Mouse (Mus musculus): ENCODE measurements around the gene 1700013G24Rik. TPM values are rescaled to one million over a fixed set of nuclear protein-coding genes. Genes with fewer than 3 reads are reported as not detected.
A peak's percentile ranks its signal among the peaks of the same experiment; 100 is the strongest.

The 1700013G24Rik gene
- polyA plus RNA-seq, 1 experiment from 2014 or later, result not detected

DNA sequence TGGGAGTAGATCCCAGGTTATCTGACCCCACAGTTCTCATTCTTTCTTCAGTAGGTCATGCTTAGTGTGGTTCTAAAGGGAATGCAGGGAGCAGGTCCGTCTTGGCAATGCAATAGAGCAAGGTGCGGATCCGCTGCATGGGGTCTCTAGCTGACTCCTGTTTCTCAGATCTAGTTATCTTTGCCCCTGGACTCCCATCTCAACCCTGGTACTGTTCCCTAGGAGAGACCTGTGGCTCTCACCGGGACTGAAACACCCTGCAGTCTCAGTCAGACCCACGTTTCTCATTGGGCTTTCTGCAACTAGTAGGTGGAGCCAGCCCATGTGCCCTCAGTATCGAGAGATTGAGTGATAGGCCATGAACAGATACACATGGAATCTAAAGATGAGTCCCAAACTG is 24.5 kb downstream of the 1700013G24Rik start:
- WGBS, result 52% methylated on average over 6 of the region's 6 CpGs

DNA sequence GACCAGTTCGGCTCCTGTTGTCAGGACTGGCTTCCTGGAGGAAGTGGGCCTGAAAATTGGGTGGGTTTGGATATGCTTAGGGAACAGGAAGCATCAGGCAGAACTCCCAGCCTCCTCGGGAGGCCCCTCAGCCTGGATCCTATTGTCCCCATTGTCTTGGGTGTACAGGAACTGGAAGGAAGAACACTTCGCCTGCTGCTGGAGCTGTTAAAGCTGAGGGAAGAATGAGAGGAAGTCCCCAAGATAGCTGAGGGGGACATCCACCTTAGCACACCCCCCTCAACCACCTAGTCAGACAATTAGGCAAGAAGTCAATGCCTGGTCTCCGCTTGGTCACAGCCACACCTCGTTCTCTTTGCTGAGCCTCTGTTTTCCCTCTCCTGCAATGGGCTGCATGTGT is 25.2 kb downstream of the 1700013G24Rik start:
- H3K4me2 ChIP-seq (ENCODE audit: low read depth, low read length), result no peak overlapping the region
- H3K4me3 ChIP-seq (ENCODE audit: low read length), result no peak overlapping the region
- peak overlapping the region; percentile 36 for H3K9ac ChIP-seq (ENCODE audit: low read length)
- peaks cover 88% of the 10 kb centered on the region for H3K4me1 ChIP-seq (replicated peaks; ENCODE audit: control insufficient read depth, insufficient read depth, low read length)
- H3K9me3 ChIP-seq (ENCODE audit: control insufficient read depth, low read length), result no peaks in the 10 kb centered on the region
- ATAC-seq (ENCODE audit: low read depth), result peak; percentile 24; the same call in 1 of the 2 replicates
- no peaks in the 10 kb centered on the region for H3K36me3 ChIP-seq (ENCODE audit: control insufficient read depth, insufficient read depth, low read length)
- WGBS, result 53% methylated on average over 5 of the region's 5 CpGs
- no peaks in the 10 kb centered on the region for H3K27me3 ChIP-seq (ENCODE audit: control insufficient read depth, insufficient read depth, low read depth, low read length)
- H3K27ac ChIP-seq (ENCODE audit: low read length), result peak overlapping the region; percentile 95

More for the DNA sequence above, 24.5 kb downstream of the 1700013G24Rik start:
- peaks cover 93% of the 10 kb centered on the region for H3K4me1 ChIP-seq (replicated peaks; ENCODE audit: control insufficient read depth, insufficient read depth, low read length)
- no peak for ATAC-seq (ENCODE audit: low read depth)
- H3K27me3 ChIP-seq (ENCODE audit: control insufficient read depth, insufficient read depth, low read depth, low read length), result no peaks in the 10 kb centered on the region
- H3K4me2 ChIP-seq (ENCODE audit: low read depth, low read length), result no peak overlapping the region
- peak overlapping the region; percentile 9; the same call in 1 of the 2 replicates for H3K9ac ChIP-seq (ENCODE audit: low read length)
- H3K4me3 ChIP-seq (ENCODE audit: low read length), result no peak overlapping the region
- no peaks in the 10 kb centered on the region for H3K9me3 ChIP-seq (ENCODE audit: control insufficient read depth, low read length)
- no peaks in the 10 kb centered on the region for H3K36me3 ChIP-seq (ENCODE audit: control insufficient read depth, insufficient read depth, low read length)
- peak overlapping the region; percentile 78 for H3K27ac ChIP-seq (ENCODE audit: low read length)

GRCm38 (mm10) chr4:137479757-137480156 is 26.7 kb downstream of the 1700013G24Rik start:
- ATAC-seq (ENCODE audit: low read depth), result peak; percentile 46
- H3K36me3 ChIP-seq (ENCODE audit: control insufficient read depth, insufficient read depth, low read length), result no peaks in the 10 kb centered on the region
- peaks cover 87% of the 10 kb centered on the region for H3K4me1 ChIP-seq (replicated peaks; ENCODE audit: control insufficient read depth, insufficient read depth, low read length)
- no peak overlapping the region for H3K4me2 ChIP-seq (ENCODE audit: low read depth, low read length)
- H3K9ac ChIP-seq (ENCODE audit: low read length), result no peak overlapping the region
- no peaks in the 10 kb centered on the region for H3K27me3 ChIP-seq (ENCODE audit: control insufficient read depth, insufficient read depth, low read depth, low read length)
- H3K27ac ChIP-seq (ENCODE audit: low read length), result peak overlapping the region; percentile 95
- no peak overlapping the region for H3K4me3 ChIP-seq (ENCODE audit: low read length)
- no peaks in the 10 kb centered on the region for H3K9me3 ChIP-seq (ENCODE audit: control insufficient read depth, low read length)
- WGBS, result 23% methylated on average over 6 of the region's 6 CpGs

- 38% methylated on average over 19 of the region's 19 CpGs for WGBS
- Histone ChIP-seq H3K9me3 (ENCODE audit: control insufficient read depth, low read length) (no peaks in the 10 kb centered on the region), H3K36me3 (ENCODE audit: control insufficient read depth, insufficient read depth, low read length) (no peaks in the 10 kb centered on the region), H3K4me1 (replicated peaks; ENCODE audit: control insufficient read depth, insufficient read depth, low read length) (peaks cover 88% of the 10 kb centered on the region), H3K9ac (ENCODE audit: low read length) (peak overlapping the region; percentile 0), H3K4me3 (ENCODE audit: low read length) (no peak overlapping the region), H3K27ac (ENCODE audit: low read length) (peak overlapping the region; percentile 95), H3K27me3 (ENCODE audit: control insufficient read depth, insufficient read depth, low read depth, low read length) (no peaks in the 10 kb centered on the region), H3K4me2 (ENCODE audit: low read depth, low read length) (peak overlapping the region; percentile 30; the same call in 1 of the 2 replicates)
- ATAC-seq (ENCODE audit: low read depth), result no peak
Observed at GRCm38 (mm10) chr4:137480191-137480992, 27.3 kb downstream of the 1700013G24Rik start.

GRCm38 (mm10) chr4:137480993-137481340 is 27.9 kb downstream of the 1700013G24Rik start:
- Histone ChIP-seq H3K9ac (ENCODE audit: low read length) (peak overlapping the region; percentile 25; the same call in 1 of the 2 replicates), H3K27me3 (ENCODE audit: control insufficient read depth, insufficient read depth, low read depth, low read length) (no peaks in the 10 kb centered on the region), H3K4me1 (replicated peaks; ENCODE audit: control insufficient read depth, insufficient read depth, low read length) (peaks cover 88% of the 10 kb centered on the region), H3K27ac (ENCODE audit: low read length) (peak overlapping the region; percentile 95), H3K4me2 (ENCODE audit: low read depth, low read length) (0 out of 2 replicates have a peak overlapping the region, but pooled peaks have one; percentile 0), H3K4me3 (ENCODE audit: low read length) (no peak overlapping the region), H3K9me3 (ENCODE audit: control insufficient read depth, low read length) (no peaks in the 10 kb centered on the region), H3K36me3 (ENCODE audit: control insufficient read depth, insufficient read depth, low read length) (no peaks in the 10 kb centered on the region)
- ATAC-seq (ENCODE audit: low read depth), result no peak
- WGBS, result 32% methylated on average over 1 of the region's 1 CpGs

GRCm38 (mm10) chr4:137481381-137482030 is 28.4 kb downstream of the 1700013G24Rik start:
- H3K9ac ChIP-seq (ENCODE audit: low read length), result peak overlapping the region; percentile 42
- ATAC-seq (ENCODE audit: low read depth), result no peak
- H3K27me3 ChIP-seq (ENCODE audit: control insufficient read depth, insufficient read depth, low read depth, low read length), result no peaks in the 10 kb centered on the region
- 53% methylated on average over 13 of the region's 13 CpGs for WGBS
- H3K36me3 ChIP-seq (ENCODE audit: control insufficient read depth, insufficient read depth, low read length), result no peaks in the 10 kb centered on the region
- no peak overlapping the region for H3K4me3 ChIP-seq (ENCODE audit: low read length)
- H3K27ac ChIP-seq (ENCODE audit: low read length), result peak overlapping the region; percentile 95
- H3K4me2 ChIP-seq (ENCODE audit: low read depth, low read length), result 0 out of 2 replicates have a peak overlapping the region, but pooled peaks have one; percentile 0
- H3K4me1 ChIP-seq (replicated peaks; ENCODE audit: control insufficient read depth, insufficient read depth, low read length), result peaks cover 88% of the 10 kb centered on the region
- H3K9me3 ChIP-seq (ENCODE audit: control insufficient read depth, low read length), result no peaks in the 10 kb centered on the region

DNA sequence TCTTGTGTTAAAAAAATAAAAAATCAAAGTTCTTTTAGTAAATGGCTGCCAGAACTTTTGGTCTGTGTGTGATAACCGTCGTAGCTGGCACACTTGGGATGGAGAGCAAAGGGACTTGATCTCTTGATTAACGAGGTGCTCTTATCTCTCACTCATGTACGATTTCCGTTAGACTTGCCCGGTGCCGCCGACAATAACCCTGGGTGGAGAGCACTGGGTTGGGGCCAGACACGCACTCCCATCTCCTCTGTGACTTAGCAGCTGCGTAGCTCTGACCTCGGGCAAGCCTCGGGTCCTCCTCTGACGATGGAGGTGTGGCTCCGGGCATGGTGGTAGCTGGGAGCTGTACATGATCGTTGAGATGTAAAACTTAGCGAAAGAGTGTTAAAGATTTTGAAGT is 30.8 kb downstream of the 1700013G24Rik start:
- 15% methylated on average over 16 of the region's 16 CpGs for WGBS
- H3K4me2 ChIP-seq (ENCODE audit: low read depth, low read length), result no peak overlapping the region
- H3K4me1 ChIP-seq (replicated peaks; ENCODE audit: control insufficient read depth, insufficient read depth, low read length), result peaks cover 89% of the 10 kb centered on the region
- H3K4me3 ChIP-seq (ENCODE audit: low read length), result no peak overlapping the region
- no peaks in the 10 kb centered on the region for H3K9me3 ChIP-seq (ENCODE audit: control insufficient read depth, low read length)
- H3K27me3 ChIP-seq (ENCODE audit: control insufficient read depth, insufficient read depth, low read depth, low read length), result no peaks in the 10 kb centered on the region
- H3K36me3 ChIP-seq (ENCODE audit: control insufficient read depth, insufficient read depth, low read length), result no peaks in the 10 kb centered on the region
- no peak for ATAC-seq (ENCODE audit: low read depth)
- H3K27ac ChIP-seq (ENCODE audit: low read length), result peak overlapping the region; percentile 84
- H3K9ac ChIP-seq (ENCODE audit: low read length), result peak overlapping the region; percentile 18; the same call in 1 of the 2 replicates

- no peak overlapping the region for H3K4me2 ChIP-seq (ENCODE audit: low read depth, low read length)
- H3K9me3 ChIP-seq (ENCODE audit: control insufficient read depth, low read length), result no peaks in the 10 kb centered on the region
- WGBS, result 37% methylated on average over 7 of the region's 7 CpGs
- peak overlapping the region; percentile 34; the same call in 1 of the 2 replicates for H3K9ac ChIP-seq (ENCODE audit: low read length)
- H3K27me3 ChIP-seq (ENCODE audit: control insufficient read depth, insufficient read depth, low read depth, low read length), result no peaks in the 10 kb centered on the region
- H3K27ac ChIP-seq (ENCODE audit: low read length), result peak overlapping the region; percentile 84
- no peaks in the 10 kb centered on the region for H3K36me3 ChIP-seq (ENCODE audit: control insufficient read depth, insufficient read depth, low read length)
- H3K4me3 ChIP-seq (ENCODE audit: low read length), result no peak overlapping the region
- no peak for ATAC-seq (ENCODE audit: low read depth)
- H3K4me1 ChIP-seq (replicated peaks; ENCODE audit: control insufficient read depth, insufficient read depth, low read length), result peaks cover 89% of the 10 kb centered on the region
Observed at GRCm38 (mm10) chr4:137484586-137484985, 31.5 kb downstream of the 1700013G24Rik start.

DNA sequence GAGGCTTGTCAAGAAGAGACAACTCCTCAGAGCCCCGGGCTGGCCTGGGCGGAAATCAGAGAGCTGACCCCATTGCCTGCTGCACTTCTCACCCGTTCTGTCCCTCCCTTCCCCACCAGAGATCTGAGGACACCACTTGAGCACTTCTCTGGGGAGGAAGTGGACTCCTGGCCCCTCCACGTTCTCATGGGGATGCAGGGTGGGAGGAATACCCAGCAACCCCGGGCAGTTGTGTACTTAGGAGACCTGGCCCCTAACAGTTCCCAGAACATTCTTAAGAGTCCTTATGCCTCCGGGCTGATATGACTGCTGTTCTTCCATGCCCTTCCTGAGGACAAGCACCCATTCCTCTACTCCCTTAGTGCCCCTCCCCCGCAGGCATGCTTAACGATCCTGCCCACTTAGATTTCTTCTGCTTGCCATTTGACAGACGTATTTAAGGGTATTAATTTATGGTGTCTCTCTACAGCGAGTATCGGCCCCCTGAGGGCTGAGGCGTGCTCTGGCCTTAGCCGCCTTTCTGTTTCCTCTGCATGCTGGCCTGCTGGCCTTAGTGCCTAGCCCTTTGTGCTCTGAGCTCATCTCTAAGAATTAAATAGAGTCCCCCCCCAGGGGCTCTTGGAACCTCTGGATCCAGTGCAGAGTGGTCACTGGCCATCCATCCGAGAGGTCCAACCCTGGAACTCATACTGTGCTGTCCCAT is 32.3 kb downstream of the 1700013G24Rik start:
- Histone ChIP-seq H3K4me2 (ENCODE audit: low read depth, low read length) (no peak overlapping the region; the same call in 1 of the 2 replicates), H3K4me3 (ENCODE audit: low read length) (no peak overlapping the region), H3K9ac (ENCODE audit: low read length) (peak overlapping the region; percentile 59), H3K9me3 (ENCODE audit: control insufficient read depth, low read length) (no peaks in the 10 kb centered on the region), H3K4me1 (replicated peaks; ENCODE audit: control insufficient read depth, insufficient read depth, low read length) (peaks cover 93% of the 10 kb centered on the region), H3K27ac (ENCODE audit: low read length) (peak overlapping the region; percentile 84), H3K36me3 (ENCODE audit: control insufficient read depth, insufficient read depth, low read length) (no peaks in the 10 kb centered on the region), H3K27me3 (ENCODE audit: control insufficient read depth, insufficient read depth, low read depth, low read length) (no peaks in the 10 kb centered on the region)
- peak; percentile 8 for ATAC-seq (ENCODE audit: low read depth)
- 31% methylated on average over 14 of the region's 14 CpGs for WGBS
